Comparison of ENCODE assay signal across 20 mouse cellular contexts in genomic region chr2:75472489-75472888, GRCm38 (mm10).
"Had no signal": no experiment of that assay in that cellular context is flagged by ENCODE, and none has a peak within 500 bp of the region (broad histone marks: within the 10 kb centered on the region; RNA-seq: fewer than 3 reads in every experiment).

No protein-coding gene starts in this region.

- H3K27me3 ChIP-seq: limb, embryonic 15.5 days; lung, embryonic 15.5 days; neural tube, embryonic 12.5 days; neural tube, embryonic 15.5 days had no signal

- DNase-seq: kidney, adult 8-10 months; kidney, postnatal 14 days; kidney, postnatal 4 days; lung, adult 18-20 months; lung, postnatal 10 days; lung, postnatal 36 days; midbrain, embryonic 14.5 days; right cerebral cortex, adult 18-20 months; right cerebral cortex, postnatal 14 days; right cerebral cortex, postnatal 4 days; thymus, adult 2 months; thymus, postnatal 14 days; thymus, postnatal 4 days had no signal

- H3K4me2 ChIP-seq: kidney, embryonic 15.5 days; limb, embryonic 15.5 days; liver, embryonic 11.5 days; lung, embryonic 15.5 days; midbrain, embryonic 11.5 days; neural tube, embryonic 12.5 days; neural tube, embryonic 15.5 days had no signal

- H3K36me3 ChIP-seq: kidney, embryonic 15.5 days; limb, embryonic 15.5 days; lung, embryonic 15.5 days; neural tube, embryonic 12.5 days; neural tube, embryonic 15.5 days had no signal

- H3K4me3 ChIP-seq: kidney, embryonic 15.5 days; limb, embryonic 15.5 days; lung, embryonic 15.5 days; neural tube, embryonic 12.5 days; neural tube, embryonic 15.5 days had no signal
